Mouse (Mus musculus): Measurements from ENCODE around the gene Abcb1b.
"Not testable (repeated sequence)": the region's sequence is repeated elsewhere in the genome, so short reads cannot be mapped to it uniquely, and the experiment has no call there.

Gene Abcb1b

DNA sequence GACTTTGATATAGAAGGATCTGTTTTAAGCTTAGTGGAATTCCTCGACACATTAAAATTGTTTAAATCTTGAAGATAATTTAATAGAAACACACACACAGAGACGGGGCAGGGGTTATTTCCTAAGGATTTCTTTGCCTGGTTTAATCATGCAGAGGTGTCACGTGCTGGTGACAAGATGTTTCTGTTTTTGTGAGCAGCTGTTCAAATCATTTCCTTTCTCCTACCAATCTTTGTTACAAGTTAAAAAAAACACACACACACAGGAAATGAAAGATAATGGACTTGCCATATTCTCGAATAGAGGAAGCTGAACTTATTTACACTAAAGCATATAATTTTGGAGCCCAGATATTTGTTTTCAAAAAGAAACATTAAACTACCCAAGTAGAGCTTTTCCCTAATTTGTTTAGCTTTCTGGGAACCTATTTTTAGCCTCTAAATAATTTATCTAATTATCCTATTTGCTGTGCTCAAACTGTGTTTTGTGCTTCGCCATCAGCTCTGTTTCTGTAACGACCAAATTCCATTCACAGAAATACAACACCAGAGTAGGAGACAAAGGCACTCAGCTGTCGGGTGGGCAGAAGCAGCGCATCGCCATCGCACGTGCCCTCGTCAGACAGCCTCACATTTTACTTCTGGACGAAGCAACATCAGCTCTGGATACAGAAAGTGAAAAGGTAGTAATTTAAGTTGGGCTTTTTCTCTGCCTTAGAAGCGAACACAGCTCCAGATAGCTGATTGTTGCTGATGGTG, 65.8 kb downstream of the Abcb1b start:
- DNase-seq (ENCODE audit: low read depth): no peak

DNA sequence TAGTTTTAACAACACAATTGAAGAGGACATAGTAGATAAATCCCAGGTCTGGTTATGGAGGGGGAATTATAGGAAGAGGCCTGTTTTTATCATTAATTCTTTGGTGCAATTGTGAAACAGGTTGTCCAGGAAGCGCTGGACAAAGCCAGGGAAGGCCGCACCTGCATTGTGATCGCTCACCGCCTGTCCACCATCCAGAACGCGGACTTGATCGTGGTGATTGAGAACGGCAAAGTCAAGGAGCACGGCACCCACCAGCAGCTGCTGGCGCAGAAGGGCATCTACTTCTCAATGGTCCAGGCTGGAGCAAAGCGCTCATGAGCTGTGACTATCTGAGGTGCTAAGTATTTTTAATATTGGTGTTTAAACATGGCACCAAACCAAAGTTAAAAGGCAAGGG, 67.7 kb downstream of the Abcb1b start:
- not testable (repeated sequence) for DNase-seq (ENCODE audit: low read depth)

DNA sequence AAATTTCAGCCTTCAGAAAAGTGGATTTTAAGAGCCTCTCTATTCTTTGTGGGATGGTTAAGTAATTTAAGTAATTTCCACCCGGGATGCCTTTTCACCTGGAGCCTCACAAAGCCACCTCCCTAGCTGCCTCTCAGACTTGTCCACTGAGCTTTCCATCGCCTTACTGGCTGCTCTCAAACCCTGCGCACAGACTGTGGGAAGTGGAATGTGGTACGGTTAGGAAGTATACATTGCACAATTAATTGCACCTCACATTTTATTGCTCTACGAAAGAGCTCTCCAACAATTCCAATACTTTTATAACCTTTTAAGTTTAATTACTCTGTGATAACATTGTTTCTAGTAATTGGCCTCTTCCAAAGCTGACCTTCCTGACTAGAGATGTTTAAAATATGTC, 68.4 kb downstream of the Abcb1b start:
- DNase-seq (ENCODE audit: low read depth): no peak

DNA sequence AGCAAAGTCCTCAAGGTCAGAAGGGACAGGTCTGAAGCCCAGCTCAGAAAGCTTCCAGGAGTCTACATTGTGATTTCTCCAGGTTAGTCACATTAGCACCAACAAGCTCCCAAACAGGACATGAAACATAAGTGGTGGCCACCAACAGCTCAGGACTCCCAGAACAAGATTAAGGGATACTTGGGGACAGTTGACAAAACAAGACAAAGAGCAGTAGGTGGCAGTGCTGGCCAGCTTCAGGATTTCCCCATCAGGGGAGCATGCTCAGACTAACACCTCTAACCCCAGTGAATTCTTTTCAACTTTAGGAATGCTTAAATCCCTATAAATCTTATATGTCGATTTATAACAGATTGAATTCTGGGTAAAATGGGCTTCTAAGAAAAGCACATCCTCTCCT, 70.1 kb downstream of the Abcb1b start:
- peak; percentile 44 for DNase-seq (ENCODE audit: low read depth)

DNA sequence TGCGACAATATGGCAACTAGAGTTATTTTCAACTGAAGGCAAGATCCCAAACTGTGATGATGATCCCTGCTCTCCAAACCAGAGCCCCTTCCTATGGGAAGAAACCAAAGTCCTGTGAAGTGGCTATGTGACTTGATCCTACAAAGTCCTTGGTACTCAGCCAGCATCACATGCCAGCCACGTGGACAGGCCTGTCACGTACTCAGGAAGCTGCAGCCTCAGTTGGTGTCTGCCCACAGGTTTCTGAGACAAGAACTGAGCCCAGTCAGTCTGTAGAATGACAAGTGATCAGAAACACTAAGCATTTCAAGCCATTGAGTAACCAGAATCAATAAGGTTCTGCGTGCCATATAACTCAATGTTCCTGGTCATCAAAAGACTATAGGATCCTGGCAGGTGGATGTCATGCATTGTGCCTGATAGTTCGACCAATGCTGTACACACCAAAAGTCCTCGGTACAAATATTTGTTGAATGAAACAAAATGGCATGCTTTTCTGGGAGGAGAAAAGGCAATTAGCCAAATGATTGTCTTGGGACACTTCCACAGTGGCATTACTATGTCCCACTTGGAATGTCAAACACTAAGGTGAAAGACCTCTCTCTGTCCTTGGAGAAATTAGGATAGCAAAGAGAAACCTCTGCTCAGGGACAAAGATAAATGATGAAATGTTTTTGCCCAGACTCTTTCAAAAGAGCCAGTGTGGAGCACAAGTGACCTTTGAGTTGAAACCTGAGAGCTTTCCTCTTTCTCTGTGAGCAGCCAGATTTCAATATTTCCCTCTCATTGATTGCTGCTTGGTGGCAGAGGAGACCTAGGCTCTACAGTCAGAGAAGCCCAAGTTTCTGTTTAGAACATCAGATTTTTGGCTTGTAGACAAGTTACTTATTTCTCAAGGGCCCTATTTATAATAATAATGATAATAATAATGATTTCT, 75.3 kb downstream of the Abcb1b start:
- DNase-seq (ENCODE audit: low read depth): no peak

DNA sequence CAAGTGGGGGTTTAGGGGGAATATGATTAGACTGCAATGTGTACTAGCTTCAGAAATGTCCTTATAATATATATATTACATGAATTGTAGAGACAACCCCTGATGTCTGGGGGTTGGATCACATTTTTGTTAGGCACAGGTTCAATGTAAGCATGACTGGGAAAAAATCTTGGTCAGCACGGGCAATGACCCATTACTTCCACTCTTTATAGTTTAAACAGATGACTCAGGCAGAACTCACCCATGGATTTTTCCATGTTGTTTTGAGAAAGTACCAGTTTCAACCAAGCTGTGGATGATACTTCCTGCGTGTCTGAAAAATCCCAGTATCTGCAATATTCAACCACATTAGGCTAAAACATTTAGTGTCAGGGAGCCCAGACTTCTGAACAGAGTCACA, 79.1 kb downstream of the Abcb1b start:
- DNase-seq (ENCODE audit: low read depth): no peak

DNA sequence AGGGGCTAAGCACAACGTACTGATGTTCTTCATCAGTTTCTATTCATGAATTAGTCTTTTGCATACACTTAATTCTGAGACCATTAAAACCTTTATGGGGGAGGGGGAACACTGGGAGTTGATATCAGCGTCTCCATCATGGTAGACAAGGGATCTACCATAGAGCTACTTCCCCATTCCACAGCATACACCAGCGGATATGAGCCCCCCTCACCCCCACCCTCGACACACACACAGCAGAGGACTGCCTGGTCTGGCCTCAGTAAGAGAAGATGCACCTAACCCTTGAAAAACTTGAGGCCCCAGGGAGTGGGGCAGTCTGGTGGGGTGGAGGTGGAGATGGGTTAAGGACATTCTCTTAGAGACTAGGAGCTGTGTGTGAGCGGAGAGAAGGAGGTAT, 79.9 kb downstream of the Abcb1b start:
- no peak for DNase-seq (ENCODE audit: low read depth)

DNA sequence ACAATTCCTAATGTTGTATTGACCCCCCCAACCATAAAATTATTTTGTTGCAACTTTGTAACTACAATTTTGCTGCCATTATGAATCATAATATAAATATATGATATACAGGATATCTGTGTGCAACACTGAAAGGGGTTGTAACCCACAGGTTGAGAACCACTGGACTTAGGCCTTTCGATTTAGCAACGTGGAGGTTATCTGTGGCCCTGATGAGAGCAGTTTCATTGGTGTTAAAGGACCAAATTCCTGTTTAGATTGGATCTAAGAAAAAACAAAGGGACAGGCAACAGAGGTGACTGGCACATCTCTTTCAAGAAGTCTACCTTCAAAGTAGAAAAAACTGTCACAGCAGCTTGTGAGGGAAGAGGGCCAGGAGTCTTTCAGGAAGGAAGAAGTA, 87.9 kb downstream of the Abcb1b start:
- DNase-seq (ENCODE audit: low read depth): no peak

DNA sequence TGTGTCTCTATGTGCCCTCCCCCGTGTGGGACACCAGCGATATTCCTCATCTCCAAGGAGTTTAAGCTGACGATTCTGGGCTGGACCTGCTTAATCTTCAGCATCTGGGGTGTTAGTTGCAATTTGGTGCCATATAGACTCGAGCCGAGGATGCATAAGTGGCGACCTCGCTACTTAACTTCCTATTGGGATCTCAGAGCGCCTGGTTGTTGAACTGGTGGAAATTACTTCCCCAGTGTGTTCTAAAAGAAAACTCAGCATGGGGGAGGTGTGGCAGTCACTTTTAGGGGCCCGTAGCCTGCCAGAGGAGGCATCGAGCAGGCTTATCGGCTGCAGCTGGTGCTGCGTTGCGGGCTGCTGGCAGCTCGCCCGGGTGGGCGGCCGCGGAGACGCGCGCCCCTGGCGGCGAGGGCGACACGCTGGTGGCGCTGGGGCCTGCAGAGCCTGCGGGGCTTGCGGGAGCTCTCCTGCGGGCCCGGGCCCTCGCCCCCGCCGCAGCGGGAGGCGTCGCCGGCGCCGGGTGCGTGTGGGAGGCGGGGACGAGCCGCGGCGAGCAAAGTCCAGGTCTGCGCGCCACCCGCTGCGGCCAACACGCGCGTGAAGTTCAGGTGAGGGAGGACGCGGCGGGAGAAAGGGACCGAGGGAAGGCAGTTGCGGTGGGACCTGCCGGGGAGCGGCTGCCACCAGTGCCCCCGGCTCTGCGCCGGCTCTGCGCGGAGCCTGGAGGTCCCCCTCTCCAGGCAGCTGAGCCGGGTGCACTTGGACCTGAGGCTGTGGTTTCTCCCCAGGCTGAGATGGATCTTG, 95.6 kb downstream of the Abcb1b start, which contains the start of gene Abcb4:
Gene Abcb4, plus strand, starts transcription at position 418 of the 804 bp plus-strand sequence.
- peak; percentile 6 for DNase-seq (ENCODE audit: low read depth)

DNA sequence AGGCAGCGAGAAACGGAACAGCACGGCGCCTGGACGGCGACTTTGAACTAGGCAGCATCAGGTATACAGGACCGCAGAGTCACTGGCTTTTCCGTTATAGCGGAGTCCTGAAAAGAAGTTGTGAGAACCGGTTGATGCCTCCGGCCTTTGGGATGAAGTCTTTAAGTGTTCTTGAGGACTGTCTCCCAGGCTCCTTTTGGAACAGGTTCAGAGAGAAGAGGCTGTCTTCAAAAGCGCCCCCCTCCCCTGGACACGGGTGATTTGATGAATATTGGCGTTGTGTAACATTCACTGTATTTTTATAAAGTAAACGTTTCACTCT, 96.1 kb downstream of the Abcb1b start:
- DNase-seq (ENCODE audit: low read depth): no peak

DNA sequence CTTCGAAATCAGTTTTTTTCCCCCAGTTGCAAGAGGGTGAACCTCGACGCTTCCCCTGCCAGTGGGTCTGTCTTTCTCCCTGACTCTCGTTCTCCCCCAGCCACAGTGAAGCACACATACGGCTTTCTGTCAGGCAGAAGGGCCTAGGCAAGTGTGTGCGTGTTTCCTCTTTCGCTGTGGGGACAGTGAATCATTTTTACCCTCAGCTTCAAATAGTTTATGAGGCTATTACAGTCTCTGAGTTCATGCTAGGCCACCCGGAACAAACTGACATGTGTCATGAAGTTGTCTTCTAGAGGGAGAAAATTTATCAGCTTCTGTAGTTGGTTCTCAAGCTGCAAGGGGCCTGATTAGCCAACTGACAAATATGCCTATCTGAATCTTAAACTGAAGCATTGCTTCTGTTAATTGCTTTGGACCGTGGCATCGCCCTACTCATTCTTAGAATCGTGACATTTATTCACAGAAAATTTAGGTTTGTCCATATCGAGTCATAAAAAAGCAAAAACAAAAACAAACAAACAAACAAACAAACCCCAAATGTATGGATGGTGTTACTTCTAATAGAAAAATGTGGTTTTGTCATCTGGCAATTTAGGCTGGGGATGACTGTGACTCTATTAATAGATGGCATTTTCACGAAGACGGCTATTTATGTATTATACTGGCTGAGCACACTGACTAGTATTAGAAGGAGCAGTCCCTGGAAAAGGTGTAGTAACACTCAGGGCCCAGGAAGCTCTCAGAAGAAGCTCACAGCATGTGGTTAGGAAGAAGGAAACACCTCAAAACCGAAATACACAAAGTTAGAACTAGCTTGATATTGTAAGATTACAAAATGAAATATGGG, 96.9 kb downstream of the Abcb1b start:
- DNase-seq (ENCODE audit: low read depth): no peak

DNA sequence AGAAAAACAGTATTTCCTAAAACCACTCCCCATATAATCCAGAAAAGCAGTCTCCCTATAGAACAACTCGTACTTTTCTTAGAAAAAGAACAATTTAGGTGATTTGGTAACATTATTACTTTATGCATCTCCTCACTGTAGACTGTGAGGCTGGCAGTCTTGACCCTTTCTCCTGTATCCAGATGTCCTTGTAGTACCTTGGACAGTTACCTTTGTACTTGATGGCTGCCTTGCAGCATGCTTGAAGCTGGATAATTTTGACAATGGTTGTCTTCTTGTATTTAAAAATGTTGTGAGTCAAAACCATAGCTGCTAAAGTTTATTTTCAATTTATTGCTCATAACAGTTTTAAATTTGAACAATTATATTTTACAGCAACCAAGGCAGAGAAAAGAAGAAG, 98.3 kb downstream of the Abcb1b start:
- peak; percentile 25 for DNase-seq (ENCODE audit: low read depth)

DNA sequence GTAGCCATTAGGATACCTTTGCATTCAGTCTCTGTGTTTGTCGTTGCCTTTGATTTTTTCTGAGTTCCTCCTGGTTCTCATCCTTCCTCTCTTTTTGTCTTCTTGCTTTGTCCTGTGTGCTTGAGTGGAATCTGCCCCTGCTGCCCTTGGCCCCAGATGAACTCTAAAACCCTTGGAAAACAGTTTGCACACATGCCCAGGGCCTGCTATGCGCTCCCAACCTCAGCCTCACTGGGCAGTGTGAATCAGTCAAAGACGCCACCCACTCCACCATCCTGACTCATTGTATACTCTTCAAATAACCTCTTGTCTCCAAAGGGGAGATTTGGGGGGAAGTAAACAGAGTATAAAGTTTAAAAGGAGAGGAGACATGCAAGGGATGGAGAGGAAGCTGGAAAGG, 100.3 kb downstream of the Abcb1b start:
- DNase-seq (ENCODE audit: low read depth): no peak

DNA sequence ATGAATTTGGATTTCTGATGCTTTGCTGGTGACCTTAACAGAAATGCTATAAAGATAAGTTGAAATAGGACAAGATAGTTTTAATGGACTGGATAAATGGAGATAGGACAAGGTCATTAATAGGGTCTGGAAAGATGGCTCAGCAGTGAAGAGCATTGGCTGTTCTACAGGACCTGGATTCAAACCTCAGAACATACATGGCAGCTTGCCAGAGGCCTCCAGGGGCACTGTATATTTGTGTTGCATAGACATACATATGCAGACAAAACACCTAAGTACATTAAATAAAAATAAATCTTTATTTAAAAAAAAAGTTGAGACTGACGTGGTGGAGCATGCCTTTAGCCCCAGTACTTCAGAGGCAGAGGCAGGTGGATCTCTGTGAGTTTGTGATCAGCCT, 103.1 kb downstream of the Abcb1b start:
- DNase-seq (ENCODE audit: low read depth): no peak

DNA sequence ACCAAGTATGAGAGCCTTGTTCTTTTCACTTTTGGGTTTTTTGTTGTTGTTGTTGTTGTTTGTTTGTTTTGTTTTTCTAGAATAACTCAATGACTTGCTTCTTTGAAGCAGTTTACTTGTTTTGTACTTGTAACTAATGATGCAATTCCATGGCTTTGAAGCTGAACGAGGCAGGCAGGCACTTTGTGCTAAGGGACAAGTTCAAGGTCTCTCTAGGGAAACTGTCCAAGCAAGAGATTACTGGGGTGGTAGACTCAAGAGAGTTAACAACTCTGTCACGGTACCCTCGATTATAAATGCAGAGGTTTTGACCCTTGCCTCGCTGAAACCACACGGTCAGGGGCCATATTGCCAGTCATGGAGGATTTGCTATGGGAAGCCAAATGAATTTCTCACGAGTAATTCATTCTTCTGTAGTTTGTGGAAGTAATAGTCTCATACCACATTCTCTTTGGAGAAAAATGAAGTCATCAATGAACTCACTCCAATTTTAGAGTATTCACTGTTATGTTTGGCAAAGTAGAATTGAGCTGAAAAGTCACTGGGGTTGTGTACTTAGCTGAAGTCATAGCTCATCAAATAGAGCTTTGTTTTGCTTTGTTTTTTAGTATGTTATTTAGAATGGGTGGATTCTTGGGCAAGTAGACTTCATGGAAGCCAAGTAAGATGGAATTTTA, 104.3 kb downstream of the Abcb1b start:
- DNase-seq (ENCODE audit: low read depth): no peak

DNA sequence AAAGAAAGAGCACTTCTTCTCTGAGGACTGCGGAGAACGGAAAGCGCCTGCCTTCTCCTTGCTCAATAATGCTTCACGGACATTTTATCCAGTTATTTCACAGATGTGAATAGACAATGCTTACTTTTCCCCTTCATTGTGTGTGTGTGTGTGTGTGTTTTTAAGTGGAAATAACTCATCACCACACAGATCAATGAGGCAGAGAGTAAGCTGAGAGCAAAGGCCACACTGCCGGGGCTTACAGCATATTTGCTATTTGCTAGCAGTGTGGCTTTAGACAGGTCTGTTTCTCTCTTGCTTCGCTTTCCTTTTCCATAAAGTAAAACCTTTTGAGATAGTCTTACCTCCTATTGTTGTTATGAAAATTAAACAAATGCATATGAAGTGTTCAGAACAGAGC, 106.6 kb downstream of the Abcb1b start:
- DNase-seq (ENCODE audit: low read depth): no peak

DNA sequence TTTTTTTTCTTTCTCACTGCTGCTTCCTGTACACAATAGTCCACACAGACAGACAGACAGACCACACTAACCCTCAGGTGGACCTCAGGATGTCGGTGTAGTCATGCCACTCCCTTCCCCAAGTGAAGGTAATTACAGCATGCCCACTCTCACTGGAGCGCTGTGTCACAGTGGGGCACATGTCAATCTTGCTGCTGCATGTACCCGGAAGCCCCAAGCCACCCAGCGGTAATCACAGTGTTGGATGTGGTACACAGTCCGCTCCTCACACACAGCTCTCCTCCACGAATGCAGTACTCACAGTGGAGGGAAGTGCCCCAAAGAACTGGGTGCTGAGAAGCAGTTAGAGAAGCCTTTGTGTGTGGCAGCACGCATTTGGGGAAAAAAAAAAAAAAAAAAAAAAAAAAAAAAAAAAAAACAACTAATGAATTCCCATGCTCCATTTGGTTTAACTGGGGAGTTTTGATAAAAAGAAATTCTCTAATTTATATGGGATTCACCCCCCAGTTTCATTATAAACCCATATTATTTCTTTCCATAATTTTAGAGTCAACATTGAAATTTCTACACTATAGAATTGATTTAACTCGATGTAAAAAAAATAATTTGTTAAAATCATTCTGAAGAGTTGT, 113.7 kb downstream of the Abcb1b start:
- no peak for DNase-seq (ENCODE audit: low read depth)
